Mouse (Mus musculus) right cerebral cortex, postnatal 10 days (tissue): ENCODE results near the gene Zfp973.
A peak's percentile ranks its signal among the peaks of the same experiment; 100 is the strongest.
"Not testable (repeated sequence)": the region's sequence is repeated elsewhere in the genome, so short reads cannot be mapped to it uniquely, and the experiment has no call there.

Experiments used
- DNase-seq, 2 experiments: peaks; one replicate each; pipeline ENCODE4 v3.0.0; 2021; ENCODE audit warnings: low spot score in 2 of 2

Zfp973 gene

DNA sequence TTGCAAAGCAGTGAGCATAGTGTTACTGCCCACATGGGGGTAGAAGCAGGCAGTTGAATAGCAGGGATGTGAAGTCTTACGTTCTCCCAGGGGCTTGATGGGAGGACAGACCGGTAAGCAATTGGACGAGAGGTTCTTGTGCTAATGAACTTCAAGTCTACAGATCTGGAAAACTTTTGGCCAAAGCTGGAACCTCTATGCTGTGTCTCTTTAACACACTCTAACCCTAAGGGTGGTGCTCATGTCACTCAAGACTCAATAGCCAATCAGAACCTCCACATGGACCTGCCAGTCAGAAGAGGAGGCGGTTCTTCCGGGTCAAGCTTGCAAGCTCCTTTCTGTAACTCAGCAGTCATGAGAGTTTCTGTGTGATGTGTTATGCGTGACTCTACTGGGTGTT, at the start of gene Zfp973:
Zfp973 (plus strand) TSS at position 301 of the 400 bp plus-strand sequence.
- DNase-seq = not testable (repeated sequence)

DNA sequence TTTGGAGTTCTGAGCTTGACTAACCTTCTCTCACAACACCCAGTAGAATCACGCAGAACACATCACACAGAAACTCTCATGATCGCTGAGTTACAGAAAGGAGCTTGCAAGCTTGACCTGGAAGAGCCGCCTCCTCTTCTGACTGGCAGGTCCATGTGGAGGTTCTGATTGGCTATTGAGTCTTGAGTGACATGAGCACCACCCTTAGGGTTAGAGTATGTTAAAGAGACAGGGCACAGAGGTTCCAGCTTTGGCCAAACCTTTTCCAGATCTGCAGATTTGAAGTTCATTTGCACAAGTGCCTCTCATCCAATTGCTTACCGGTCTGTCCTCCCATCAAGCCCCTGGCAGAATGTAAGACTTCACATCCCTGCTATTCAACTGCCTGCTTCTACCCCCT, 34.1 kb upstream of the Zfp973 start, which contains the start of gene Gm14308:
Gm14308 (minus strand) TSS at position 101 of the 400 bp plus-strand sequence.
- DNase-seq = not testable (repeated sequence)

DNA sequence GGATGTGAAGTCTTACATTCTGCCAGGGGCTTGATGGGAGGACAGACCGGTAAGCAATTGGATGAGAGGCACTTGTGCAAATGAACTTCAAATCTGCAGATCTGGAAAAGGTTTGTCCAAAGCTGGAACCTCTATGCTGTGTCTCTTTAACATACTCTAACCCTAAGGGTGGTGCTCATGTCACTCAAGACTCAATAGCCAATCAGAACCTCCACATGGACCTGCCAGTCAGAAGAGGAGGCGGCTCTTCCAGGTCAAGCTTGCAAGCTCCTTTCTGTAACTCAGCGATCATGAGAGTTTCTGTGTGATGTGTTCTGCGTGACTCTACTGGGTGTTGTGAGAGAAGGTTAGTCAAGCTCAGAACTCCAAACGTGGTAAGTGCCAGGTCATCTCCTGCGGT, 37.7 kb downstream of the Zfp973 start, which contains the start of gene Gm14305:
Gm14305 (plus strand) TSS at position 278 of the 400 bp plus-strand sequence.
- peak in 1 of 2 experiments; percentile 33 for DNase-seq
